Mouse (Mus musculus) CH12.LX (cell line): Measurements from ENCODE around the gene Mbd5. TPM values are rescaled to one million over a fixed set of nuclear protein-coding genes. Genes with fewer than 3 reads are reported as not detected.

Source experiments
- DNase-seq: peaks from one replicate; pipeline ENCODE4 v3.0.0-alpha.2; 2013; ENCODE audit errors: extremely low read depth
- H3K27ac ChIP-seq: 2 replicates; pipeline ENCODE4 v1.5.1; 2012; ENCODE audit warnings: low read depth, mild to moderate bottlenecking, control low read depth, moderate library complexity; ENCODE audit not compliant: insufficient read depth
- H3K27me3 ChIP-seq: replicated peaks from 2 replicates; pipeline ENCODE3; 2012; ENCODE audit warnings: inconsistent platforms
- H3K36me3 ChIP-seq, 2 experiments: replicated peaks in 1 of 2; 2 replicates each; pipeline versions ENCODE3 to v1.6.1; 2012; ENCODE audit warnings: inconsistent platforms in 1 of 2, low read length in 1 of 2, mild to moderate bottlenecking in 1 of 2, mixed read lengths in 1 of 2, moderate library complexity in 1 of 2; ENCODE audit not compliant: control insufficient read depth in 1 of 2, insufficient read depth in 1 of 2
- H3K4me1 ChIP-seq, 2 experiments: 2 replicates each; pipeline ENCODE4 v1.6.1; 2012; ENCODE audit warnings: inconsistent platforms in 1 of 2, moderate library complexity in 1 of 2; ENCODE audit not compliant: insufficient read depth in 2 of 2, control insufficient read depth in 1 of 2
- H3K4me2 ChIP-seq: 2 replicates; pipeline ENCODE4 v1.6.1; 2012; ENCODE audit warnings: low read depth, mild to moderate bottlenecking, control low read depth; ENCODE audit not compliant: poor library complexity, insufficient read depth, severe bottlenecking
- H3K4me3 ChIP-seq, 3 experiments: fragments of 150-350 bp in 1 of 3; sonication (generic) in 1 of 3; replicated peaks in 1 of 3; 2 replicates each; pipeline versions ENCODE3 to v1.5.1; 2011 to 2012; ENCODE audit warnings: low read depth in 2 of 3, low read length in 2 of 3, mild to moderate bottlenecking in 2 of 3, moderate library complexity in 2 of 3, control low read depth in 1 of 3, improper control_type of control experiment in 1 of 3, inconsistent platforms in 1 of 3, mixed read lengths in 1 of 3; ENCODE audit not compliant: poor library complexity in 1 of 3
- H3K79me2 ChIP-seq: replicated peaks from 2 replicates; pipeline ENCODE4 v1.6.1; 2012; ENCODE audit warnings: mild to moderate bottlenecking, moderate library complexity; ENCODE audit not compliant: control insufficient read depth, poor library complexity, insufficient read depth, severe bottlenecking; ENCODE audit errors: extremely low read depth
- H3K9ac ChIP-seq: 2 replicates; pipeline ENCODE4 v1.6.1; 2012; ENCODE audit warnings: low read depth, mild to moderate bottlenecking, control low read depth, moderate library complexity; ENCODE audit not compliant: insufficient read depth
- H3K9me3 ChIP-seq: replicated peaks from 2 replicates; pipeline ENCODE3; 2012; ENCODE audit warnings: low read length, inconsistent platforms, mixed read lengths
- BHLHE40 ChIP-seq: IDR thresholded peaks from 2 replicates; pipeline ENCODE4 v1.6.1; 2011; ENCODE audit warnings: mild to moderate bottlenecking, low read depth, low read length, improper control_type of control experiment
- CTCF ChIP-seq, 2 experiments: IDR thresholded peaks in 1 of 2; conservative IDR thresholded peaks in 1 of 2; 2 replicates each; pipeline ENCODE4 v1.5.1; 2011 to 2012; ENCODE audit warnings: low read depth in 2 of 2, low read length in 2 of 2, improper control_type of control experiment in 1 of 2, inconsistent platforms in 1 of 2, mild to moderate bottlenecking in 1 of 2, moderate library complexity in 1 of 2
- E2F4 ChIP-seq: IDR thresholded peaks from 2 replicates; pipeline ENCODE4 v1.6.1; 2011; ENCODE audit warnings: low read depth, low read length, improper control_type of control experiment; ENCODE audit not compliant: insufficient replicate concordance
- GABPA ChIP-seq: IDR thresholded peaks from 2 replicates; pipeline ENCODE4 v1.6.1; 2012; ENCODE audit warnings: low read depth, low read length, improper control_type of control experiment, inconsistent platforms; ENCODE audit not compliant: insufficient replicate concordance
- HCFC1 ChIP-seq: IDR thresholded peaks from 2 replicates; pipeline ENCODE4 v1.6.1; 2012; ENCODE audit warnings: low read depth, mild to moderate bottlenecking, inconsistent platforms, low read length, improper control_type of control experiment
- IRF4 ChIP-seq: IDR thresholded peaks from 2 replicates; pipeline ENCODE4 v1.6.1; 2014; ENCODE audit warnings: low read depth, mild to moderate bottlenecking, inconsistent platforms, low read length, improper control_type of control experiment
- KAT2A ChIP-seq: IDR thresholded peaks from 2 replicates; pipeline ENCODE4 v1.6.1; 2012; ENCODE audit warnings: low read length, improper control_type of control experiment, inconsistent platforms; ENCODE audit not compliant: insufficient replicate concordance
- MAFK ChIP-seq: IDR thresholded peaks from 2 replicates; pipeline ENCODE4 v1.6.1; 2011; ENCODE audit warnings: low read length, improper control_type of control experiment; ENCODE audit not compliant: insufficient replicate concordance
- MEF2A ChIP-seq: IDR thresholded peaks from 2 replicates; pipeline ENCODE4 v1.6.1; 2014; ENCODE audit warnings: low read depth, mild to moderate bottlenecking, inconsistent platforms, low read length, improper control_type of control experiment, borderline replicate concordance
- NELFE ChIP-seq: IDR thresholded peaks from 2 replicates; pipeline ENCODE4 v1.6.1; 2011; ENCODE audit warnings: low read depth, low read length, improper control_type of control experiment
- PAX5 ChIP-seq: IDR thresholded peaks from 2 replicates; pipeline ENCODE4 v1.6.1; 2012; ENCODE audit warnings: low read length, inconsistent platforms, mixed read lengths
- POLR2AphosphoS2 ChIP-seq: IDR thresholded peaks from 2 replicates; pipeline ENCODE4 v1.6.1; 2011; ENCODE audit warnings: low read depth, low read length, improper control_type of control experiment
- RAD21 ChIP-seq: IDR thresholded peaks from 2 replicates; pipeline ENCODE4 v1.6.1; 2011; ENCODE audit warnings: low read depth, mild to moderate bottlenecking, low read length, improper control_type of control experiment, moderate library complexity
- SIN3A ChIP-seq: IDR thresholded peaks from 2 replicates; pipeline ENCODE4 v1.6.1; 2012; ENCODE audit warnings: low read length, improper control_type of control experiment, inconsistent platforms
- SMC3 ChIP-seq: IDR thresholded peaks from 2 replicates; pipeline ENCODE4 v1.6.1; 2011; ENCODE audit warnings: low read depth, low read length, improper control_type of control experiment
- TBP ChIP-seq: conservative IDR thresholded peaks from 2 replicates; pipeline ENCODE4 v1.6.1; 2011; ENCODE audit warnings: low read depth, low read length, improper control_type of control experiment
- USF2 ChIP-seq: conservative IDR thresholded peaks from 2 replicates; pipeline ENCODE4 v1.6.1; 2011; ENCODE audit warnings: low read depth, low read length, improper control_type of control experiment
- ZC3H11A ChIP-seq: IDR thresholded peaks from 2 replicates; pipeline ENCODE4 v1.6.1; 2012; ENCODE audit warnings: low read depth, mild to moderate bottlenecking, inconsistent platforms, low read length, improper control_type of control experiment
- dilution Hi-C: fragments of 300-500 bp; cut with MboI; formaldehyde crosslinking; loops from 2 replicates; pipeline ENCODE4 v1.14.3; 2020; ENCODE audit warnings: low sequenced_read_pairs; ENCODE audit not compliant: extremely low pct_unique_long_range_greater_than_20kb, extremely low pct_ligation_motif_present
- in situ Hi-C: fragments of 300-500 bp; cut with MboI; formaldehyde crosslinking; loops from 3 replicates; pipeline ENCODE4 v1.14.3; 2019; ENCODE audit warnings: low sequenced_read_pairs, low pct_ligation_motif_present, low pct_unique_long_range_greater_than_20kb, mixed read lengths
- polyA plus RNA-seq: library from polyadenylated mRNA; unstranded; fragments of >175 nt; gene quantifications from 2 replicates; pipeline ENCODE4 v1.2.1, GENCODE M21; 2012; ENCODE audit warnings: low read depth; ENCODE audit not compliant: insufficient read length
- total RNA-seq, 2 experiments: library from RNA; depleted of rRNA; stranded (reverse); fragments of 300-350 nt in 1 of 2; fragments of >200 nt in 1 of 2; gene quantifications; 2 replicates each; pipeline ENCODE4 v1.2.3; 2012 to 2014

The Mbd5 gene
- total and polyA plus RNA-seq, 3 experiments: 2.8 to 6.3 (median 5.8) TPM

GRCm38 (mm10) chr2:49067886-49068285, 118.6 kb downstream of the Mbd5 start:
- H3K27ac ChIP-seq: no peak overlapping the region
- in situ Hi-C loops: no loop called here
- TF ChIP-seq NELFE (no peak), MEF2A (no peak), MAFK (no peak), SIN3A (no peak), BHLHE40 (no peak), POLR2AphosphoS2 (no peak), SMC3 (no peak), PAX5 (no peak), TBP (no peak), USF2 (no peak), E2F4 (no peak), KAT2A (no peak), IRF4 (no peak), ZC3H11A (no peak), CTCF (conservative IDR thresholded peaks at IDR 0.05 in 1 of 2, IDR thresholded peaks at IDR 0.05 in 1 of 2; ENCODE audit: low read depth in 2 of 2, low read length in 2 of 2) (no peak), GABPA (no peak), HCFC1 (no peak)
- no peak overlapping the region for H3K9ac ChIP-seq
- H3K27me3 ChIP-seq: no peaks in the 10 kb centered on the region
- no peak overlapping the region for H3K4me3 ChIP-seq
- no peaks in the 10 kb centered on the region; a peak in 1 of 4 replicates for H3K4me1 ChIP-seq
- no peaks in the 10 kb centered on the region for H3K9me3 ChIP-seq
- dilution Hi-C loops: no loop called here
- DNase-seq: peak; percentile 22
- no peak overlapping the region for H3K4me2 ChIP-seq
- H3K79me2 ChIP-seq: no peaks in the 10 kb centered on the region
- no peaks in the 10 kb centered on the region for H3K36me3 ChIP-seq

- Histone ChIP-seq H3K79me2 (no peaks in the 10 kb centered on the region), H3K27ac (no peak overlapping the region), H3K4me3 (no peak overlapping the region), H3K4me1 (no peaks in the 10 kb centered on the region), H3K27me3 (no peaks in the 10 kb centered on the region), H3K9me3 (no peaks in the 10 kb centered on the region), H3K36me3 (peaks cover 0 to 2% of the 10 kb centered on the region in 2 experiments), H3K9ac (no peak overlapping the region), H3K4me2 (no peak overlapping the region)
- dilution Hi-C loops (no loop called here), in situ Hi-C loops (no loop called here)
- no peak for TF ChIP-seq RAD21
- no peak for DNase-seq
Observed at GRCm38 (mm10) chr2:49084966-49085365, 135.7 kb downstream of the Mbd5 start.
